Mouse (Mus musculus): ENCODE data around the gene Cfap57. TPM values are rescaled to one million over a fixed set of nuclear protein-coding genes. Genes with fewer than 3 reads are reported as not detected.
"Not testable (repeated sequence)": the region's sequence is repeated elsewhere in the genome, so short reads cannot be mapped to it uniquely, and the experiment has no call there.

Gene Cfap57
- total RNA-seq, 2 experiments from 2014 or later, result 0.90 to 1.1 TPM

DNA sequence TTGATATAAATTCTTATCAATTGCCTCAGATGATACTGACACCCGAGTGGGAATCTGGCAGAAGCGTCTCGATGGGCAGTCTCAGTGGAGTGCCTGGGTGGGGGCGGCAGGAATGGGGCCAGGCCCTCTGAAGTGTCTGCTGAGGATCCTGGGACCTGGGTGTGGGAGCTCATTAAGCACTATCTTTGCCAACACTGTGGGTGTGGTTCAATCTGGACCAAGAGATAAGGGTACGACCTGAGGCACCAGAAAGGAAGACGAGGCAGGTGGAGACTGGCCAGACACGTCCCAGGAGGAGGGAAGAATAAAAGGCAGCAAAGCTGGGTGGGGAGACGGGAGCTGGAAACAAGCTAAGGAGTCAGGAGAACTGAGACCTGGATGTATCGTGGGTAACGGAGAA lies 51.9 kb downstream of the Cfap57 start:
- intact Hi-C loops (cut with DNase I), result no loop called here
- DNase-seq (ENCODE audit: extremely low spot score in 1 of 2, low spot score in 2 of 2), result no peak

DNA sequence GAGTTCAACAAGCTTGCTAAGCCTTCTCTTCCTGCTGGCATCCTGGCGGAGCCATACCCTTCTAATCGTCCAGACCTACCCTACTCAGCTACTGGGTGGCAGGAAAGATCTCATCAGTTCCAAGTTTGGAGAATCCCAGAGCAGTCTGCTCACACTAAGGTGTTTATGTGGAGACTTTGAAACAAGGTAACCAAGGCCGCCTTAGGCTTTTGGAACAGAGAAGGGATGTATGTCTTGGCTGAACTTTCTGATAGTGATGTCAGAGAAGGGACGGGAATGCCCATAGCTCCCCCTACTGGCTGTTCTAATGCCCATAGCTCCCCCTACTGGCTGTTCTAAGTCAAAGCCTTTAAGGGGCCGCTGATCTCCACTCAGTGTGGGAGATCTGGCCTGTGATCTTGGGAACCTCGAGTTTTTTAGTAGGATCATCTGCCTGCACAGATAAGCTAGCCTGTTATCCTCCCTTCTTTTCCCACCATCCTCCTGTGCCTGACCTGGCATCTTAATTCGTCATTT lies 54.4 kb downstream of the Cfap57 start:
- intact Hi-C loops (cut with DNase I), result no loop called here
- DNase-seq (ENCODE audit: extremely low spot score in 1 of 2, low spot score in 2 of 2), result no peak

DNA sequence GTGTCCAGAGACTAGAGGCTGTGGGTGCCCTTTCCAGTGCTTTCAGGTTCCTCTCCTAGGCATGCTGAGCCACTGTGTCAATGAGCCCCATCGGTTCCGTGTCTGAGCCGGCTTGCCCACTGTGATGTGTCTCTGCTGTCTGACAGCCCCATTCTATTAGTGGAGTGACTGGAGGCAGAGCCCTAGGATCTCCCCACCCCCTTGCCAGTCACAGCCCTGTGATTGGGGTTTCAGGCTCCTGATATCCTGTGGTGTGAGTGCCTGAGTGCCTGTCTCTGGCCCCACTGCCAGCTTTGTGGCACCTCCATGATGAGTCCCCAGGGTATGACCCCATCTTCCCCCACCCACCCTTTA lies 55.7 kb downstream of the Cfap57 start:
- DNase-seq (ENCODE audit: extremely low spot score in 1 of 2, low spot score in 2 of 2), result no peak
- intact Hi-C loops (cut with DNase I), result no loop called here

DNA sequence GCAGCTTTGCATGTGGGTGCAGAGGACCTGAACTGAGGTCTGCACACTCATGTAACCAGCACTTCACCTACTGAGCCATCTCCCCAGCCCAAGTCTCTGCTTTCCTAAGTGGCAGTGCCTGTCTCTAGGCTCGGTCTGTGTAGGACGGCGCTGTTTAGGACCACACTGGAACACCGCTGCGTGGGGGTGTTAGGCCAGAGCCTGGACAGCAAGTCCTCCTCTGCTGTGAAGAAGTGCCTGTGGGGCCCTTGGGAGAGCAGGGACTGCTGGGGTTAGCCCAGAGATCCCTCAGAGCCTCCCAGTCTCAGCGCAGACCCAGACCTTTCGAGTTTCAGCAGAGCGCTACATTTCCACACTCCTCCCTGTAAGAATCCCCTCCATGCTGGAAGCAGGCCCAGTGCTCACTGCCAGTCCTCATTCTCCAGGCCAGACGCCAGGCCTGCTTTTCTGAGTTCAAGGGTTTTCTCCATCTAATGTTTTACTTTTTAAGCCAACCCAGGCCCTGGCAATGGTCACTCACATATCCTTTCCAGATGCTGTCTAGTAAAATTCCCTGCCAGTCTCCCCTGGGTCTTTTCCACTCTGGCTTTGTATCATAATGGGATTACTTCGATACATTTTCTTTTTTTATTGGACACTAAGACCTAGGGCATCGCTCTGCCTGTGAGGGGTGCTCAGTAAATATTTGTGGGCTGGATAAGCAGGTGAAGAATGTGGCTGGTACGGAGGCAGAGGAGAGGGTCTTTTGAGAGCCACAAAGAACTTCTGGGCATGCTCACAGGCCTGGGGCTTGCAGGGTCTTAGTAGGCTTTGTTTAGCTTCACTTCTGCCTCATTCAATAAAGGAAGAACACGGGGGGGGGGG lies 56.3 kb downstream of the Cfap57 start:
- intact Hi-C loops (cut with DNase I), result no loop called here
- DNase-seq (ENCODE audit: extremely low spot score in 1 of 2, low spot score in 2 of 2), result peak in 1 of 2 experiments; percentile 57

DNA sequence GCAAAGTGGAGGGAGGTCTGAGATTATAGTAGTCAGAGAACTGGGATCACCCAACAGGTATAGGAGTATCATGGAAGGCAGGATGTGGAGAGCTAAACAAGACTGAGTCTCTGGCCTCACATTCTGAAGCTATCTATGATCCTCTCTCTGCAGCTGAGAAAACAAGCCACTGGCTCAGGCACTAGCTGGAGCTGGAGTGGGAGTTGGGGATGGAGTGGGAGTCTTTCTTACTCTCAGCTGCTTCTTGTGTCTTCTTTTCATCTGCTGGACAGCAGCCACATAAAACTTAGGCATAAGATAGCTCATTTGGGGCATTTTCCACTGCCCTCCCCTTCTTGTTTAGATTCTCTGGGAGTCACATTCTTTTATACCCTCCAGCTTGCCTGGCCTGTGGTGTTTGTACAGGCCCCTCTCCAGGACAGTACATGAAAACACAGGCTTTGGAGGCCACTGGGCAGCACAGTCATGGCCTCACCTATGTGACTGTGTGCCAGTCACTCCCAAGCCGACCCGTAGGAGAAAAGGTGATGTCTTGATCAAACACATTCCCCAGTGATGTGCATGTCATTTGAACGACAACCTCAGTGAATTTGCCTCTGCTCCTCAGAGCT lies 67.4 kb downstream of the Cfap57 start:
- DNase-seq (ENCODE audit: extremely low spot score in 1 of 2, low spot score in 2 of 2), result no peak
- intact Hi-C loops (cut with DNase I), result no loop called here

DNA sequence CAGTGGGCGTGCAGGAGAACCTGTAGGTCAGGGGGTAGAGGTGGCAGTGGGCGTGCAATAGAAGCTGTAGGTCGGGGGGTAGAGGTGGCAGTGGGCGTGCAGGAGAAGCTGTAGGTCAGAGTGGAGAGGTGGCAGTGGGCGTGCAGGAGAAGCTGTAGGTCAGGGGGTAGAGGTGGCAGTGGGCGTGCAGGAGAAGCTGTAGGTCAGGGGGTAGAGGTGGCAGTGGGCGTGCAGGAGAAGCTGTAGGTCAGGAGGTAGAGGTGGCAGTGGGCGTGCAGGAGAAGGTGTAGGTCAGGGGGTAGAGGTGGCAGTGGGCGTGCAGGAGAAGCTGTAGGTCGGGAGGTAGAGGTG lies 72.5 kb downstream of the Cfap57 start:
- DNase-seq (ENCODE audit: extremely low spot score in 1 of 2, low spot score in 2 of 2), result peak in 1 of 2 experiments; percentile 71
- intact Hi-C loops (cut with DNase I), result not testable (repeated sequence)

DNA sequence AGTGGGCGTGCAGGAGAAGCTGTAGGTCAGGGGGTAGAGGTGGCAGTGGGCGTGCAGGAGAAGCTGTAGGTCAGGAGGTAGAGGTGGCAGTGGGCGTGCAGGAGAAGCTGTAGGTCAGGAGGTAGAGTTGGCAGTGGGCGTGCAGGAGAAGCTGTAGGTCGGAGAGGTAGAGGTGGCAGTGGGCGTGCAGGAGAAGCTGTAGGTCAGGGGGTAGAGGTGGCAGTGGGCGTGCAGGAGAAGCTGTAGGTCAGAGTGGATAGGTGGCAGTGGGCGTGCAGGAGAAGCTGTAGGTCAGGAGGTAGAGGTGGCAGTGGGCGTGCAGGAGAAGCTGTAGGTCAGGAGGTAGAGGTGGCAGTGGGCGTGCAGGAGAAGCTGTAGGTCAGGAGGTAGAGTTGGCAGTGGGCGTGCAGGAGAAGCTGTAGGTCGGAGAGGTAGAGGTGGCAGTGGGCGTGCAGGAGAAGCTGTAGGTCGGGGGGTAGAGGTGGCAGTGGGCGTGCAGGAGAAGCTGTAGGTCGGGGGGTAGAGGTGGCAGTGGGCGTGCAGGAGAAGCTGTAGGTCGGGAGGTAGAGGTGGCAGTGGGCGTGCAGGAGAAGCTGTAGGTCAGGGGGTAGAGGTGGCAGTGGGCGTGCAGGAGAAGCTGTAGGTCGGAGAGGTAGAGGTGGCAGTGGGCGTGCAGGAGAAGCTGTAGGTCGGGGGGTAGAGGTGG lies 73.0 kb downstream of the Cfap57 start:
- intact Hi-C loops (cut with DNase I), result not testable (repeated sequence)
- DNase-seq (ENCODE audit: extremely low spot score in 1 of 2, low spot score in 2 of 2), result peak; percentile 38 to 86

DNA sequence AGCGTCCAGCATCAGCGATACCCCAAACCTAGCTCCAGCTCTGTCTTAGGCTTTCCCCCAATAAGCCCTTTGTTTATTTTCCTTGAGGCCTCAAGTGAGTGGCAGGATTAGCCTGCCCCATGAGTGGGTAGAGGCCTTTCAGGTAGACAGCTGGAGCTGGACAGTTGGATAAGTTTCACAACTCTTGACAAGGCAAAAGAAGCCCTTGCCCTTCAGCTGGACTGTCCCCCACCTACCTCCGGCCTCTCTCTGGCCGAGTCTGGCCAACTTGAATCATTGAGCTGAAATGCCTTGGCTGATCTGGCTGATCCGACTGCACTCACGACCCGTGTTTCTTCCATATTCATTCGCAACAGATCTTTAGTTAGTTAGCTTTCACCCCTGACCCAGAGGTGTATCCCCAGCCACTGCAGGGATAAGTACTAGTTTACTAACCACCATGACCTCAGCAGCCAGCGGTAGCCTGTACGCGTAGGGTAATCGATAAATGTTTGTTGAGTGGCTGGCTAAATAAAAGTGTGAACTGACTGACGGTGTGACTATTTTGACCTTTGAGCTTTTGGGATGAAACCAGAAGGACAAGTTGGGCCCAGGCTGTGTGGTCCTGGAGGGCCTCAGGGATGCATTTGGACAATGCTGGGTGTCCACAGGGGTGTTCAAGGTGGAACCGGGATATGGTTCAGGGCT lies 76.0 kb downstream of the Cfap57 start:
- DNase-seq (ENCODE audit: extremely low spot score in 1 of 2, low spot score in 2 of 2), result no peak
- intact Hi-C loops (cut with DNase I), result no loop called here

DNA sequence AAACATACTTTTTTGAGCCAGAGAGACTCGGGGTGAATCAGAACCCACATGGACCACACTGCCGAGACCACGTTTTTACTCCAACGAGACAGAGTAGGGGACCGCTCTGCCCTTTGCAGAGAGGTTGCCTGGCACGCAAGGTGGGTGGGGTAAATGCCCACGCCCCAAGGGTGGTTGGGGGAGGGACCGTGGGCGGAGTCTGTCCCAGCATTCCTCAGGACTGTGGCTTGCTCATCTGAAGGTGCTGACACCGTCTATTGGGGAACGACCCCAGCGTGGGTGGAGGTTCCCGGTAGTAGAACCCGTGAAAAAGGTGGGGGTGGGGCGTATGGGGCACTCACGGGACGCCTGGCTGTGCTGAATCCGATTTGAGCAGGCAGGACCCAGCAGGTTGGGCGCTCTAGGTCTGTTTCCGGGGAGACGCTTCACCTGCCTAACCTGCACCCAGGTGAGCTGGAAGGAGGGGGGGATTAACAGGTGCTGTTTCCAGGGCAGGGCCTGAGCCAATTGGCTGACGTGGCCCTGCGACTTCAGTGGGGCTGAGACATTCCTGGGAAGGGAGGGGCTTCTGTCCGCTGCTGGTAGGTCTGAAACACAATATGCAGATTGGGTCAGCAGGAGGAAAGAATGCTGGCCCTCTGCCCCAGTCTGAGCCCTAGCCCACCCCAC lies 76.9 kb downstream of the Cfap57 start, which contains the start of gene Tmem125:
Gene Tmem125 (minus strand): TSS at position 453 of the 669 bp plus-strand sequence.
- intact Hi-C loops (cut with DNase I), result no loop called here
- DNase-seq (ENCODE audit: extremely low spot score in 1 of 2, low spot score in 2 of 2), result peak in 1 of 2 experiments; percentile 55

DNA sequence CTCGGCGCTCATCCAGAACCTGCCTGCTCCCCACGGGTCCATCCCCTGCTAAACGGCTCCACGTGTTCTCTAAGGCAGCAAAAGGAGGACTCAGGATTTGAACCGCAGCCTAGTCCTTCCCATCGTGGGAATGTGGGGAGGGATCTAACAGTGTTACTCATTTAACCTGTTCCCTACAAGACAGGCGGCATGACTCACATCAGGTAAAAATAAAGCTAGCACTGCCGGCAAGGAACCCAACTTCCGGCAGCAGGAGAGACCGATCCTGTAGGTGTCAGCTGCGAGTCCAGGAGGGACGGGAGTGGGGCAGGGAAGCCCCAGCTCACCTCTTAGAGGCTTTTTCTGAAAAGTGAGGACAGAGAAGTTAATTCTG lies 77.4 kb downstream of the Cfap57 start:
- intact Hi-C loops (cut with DNase I), result no loop called here
- no peak for DNase-seq (ENCODE audit: extremely low spot score in 1 of 2, low spot score in 2 of 2)

DNA sequence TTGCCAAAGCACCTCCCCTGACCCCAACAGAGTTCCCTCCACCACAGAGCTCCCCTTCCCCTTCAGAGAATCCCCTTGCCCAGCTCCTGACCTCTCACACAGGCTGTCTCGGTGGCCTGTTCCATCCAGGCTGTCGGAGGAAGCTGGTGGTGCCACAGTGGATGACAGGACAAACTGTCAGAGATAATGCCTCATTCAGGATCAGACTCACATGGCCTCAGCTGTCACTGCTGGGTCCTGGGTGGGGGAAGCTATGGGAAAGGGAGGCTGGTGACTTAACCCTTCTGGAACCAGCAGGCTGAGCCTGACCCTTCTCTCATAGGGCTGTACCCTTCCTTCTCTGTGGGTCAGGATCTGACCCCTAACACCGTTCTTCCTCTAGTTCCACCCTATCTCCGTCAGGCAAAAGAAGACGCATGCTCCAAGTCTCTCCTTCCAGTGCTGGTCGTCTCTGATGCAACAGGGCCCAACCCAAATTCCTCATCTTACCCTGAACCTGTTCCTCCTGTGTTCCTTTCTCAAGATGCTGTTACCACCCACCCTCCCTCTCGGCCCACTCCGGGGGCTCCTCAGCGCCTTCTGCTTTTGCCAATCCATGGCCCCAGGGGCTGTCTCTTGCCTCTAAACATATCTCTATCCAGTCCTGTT lies 77.9 kb downstream of the Cfap57 start:
- intact Hi-C loops (cut with DNase I), result no loop called here
- no peak for DNase-seq (ENCODE audit: extremely low spot score in 1 of 2, low spot score in 2 of 2)

DNA sequence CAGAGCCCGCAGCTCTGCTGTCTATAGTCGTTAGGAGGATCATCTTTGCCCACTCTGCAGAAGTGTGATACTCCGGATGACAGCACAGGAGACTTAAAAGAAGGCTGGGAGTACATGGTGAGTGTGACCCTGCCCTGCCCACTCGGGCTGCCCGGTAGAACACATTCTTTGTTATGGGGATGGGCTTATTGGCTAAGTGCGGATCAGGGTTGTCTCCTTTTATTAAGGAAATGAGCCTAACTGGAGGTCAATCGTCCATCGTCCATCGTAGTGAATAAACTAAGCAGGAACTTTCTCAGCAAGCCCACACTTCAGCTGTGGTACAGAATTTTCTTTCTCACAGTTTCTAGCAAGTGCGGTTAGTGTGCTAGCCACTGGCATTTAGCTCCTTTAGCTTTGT lies 80.7 kb downstream of the Cfap57 start:
- DNase-seq (ENCODE audit: extremely low spot score in 1 of 2, low spot score in 2 of 2), result no peak
- intact Hi-C loops (cut with DNase I), result no loop called here

DNA sequence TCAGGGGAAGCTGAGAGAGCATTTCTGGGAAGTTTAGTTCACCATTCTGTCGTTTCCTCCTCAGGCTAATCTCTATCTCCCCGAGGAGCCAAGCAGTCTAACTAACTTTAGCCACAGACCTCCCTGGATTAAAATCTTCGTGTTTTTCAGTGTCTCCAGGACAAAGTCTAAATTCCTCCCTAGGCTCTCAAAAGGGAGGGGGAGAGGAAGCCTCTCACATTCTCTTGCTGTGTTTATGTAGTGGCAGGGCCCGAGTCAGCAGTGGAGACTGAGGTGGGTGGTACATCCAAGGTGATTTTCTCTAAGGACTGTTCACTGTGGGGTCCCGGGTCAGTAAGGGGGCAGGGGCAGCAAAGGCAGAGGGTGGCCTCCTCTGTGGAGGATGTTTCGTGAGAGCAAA lies 82.8 kb downstream of the Cfap57 start:
- intact Hi-C loops (cut with DNase I), result no loop called here
- DNase-seq (ENCODE audit: extremely low spot score in 1 of 2, low spot score in 2 of 2), result no peak

DNA sequence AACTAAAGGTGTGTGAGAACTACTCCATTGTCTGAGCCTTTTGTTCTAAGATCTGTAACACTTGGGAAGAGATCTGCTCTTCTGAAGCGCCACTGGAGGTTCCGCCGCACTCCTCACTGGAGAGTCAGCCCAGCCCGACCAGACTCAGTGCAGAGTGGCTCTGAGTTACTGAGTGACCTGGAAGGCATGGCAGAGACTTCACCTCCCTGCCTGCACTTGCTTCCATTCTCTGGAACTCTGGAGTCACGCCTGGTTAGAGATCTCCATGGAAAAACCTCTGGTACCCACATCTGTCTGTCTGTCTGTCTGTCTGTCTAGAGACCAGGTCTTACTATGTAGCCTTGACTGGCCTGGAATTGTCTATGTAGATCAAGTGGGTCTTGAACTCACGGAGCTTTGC lies 85.0 kb downstream of the Cfap57 start:
- DNase-seq (ENCODE audit: extremely low spot score in 1 of 2, low spot score in 2 of 2), result no peak
- intact Hi-C loops (cut with DNase I), result no loop called here

DNA sequence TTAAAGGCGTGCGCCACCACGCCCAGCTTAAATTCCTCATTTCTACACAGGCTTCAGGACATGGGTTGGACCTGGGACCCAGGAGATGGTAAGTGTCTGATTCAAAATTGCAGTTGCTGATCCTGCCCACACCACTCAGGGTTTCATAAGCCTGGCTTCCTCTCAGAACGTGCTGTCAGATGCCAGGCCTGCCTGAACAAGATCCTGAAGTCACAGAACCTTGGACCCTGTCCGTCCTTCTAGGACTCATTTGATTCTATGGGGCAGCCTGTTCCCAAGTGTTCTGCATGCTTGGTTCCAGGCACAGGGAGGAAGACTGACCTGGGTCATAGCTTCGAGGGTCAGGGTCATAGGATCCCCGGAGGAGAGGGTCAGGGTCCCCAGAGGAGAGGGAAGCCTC lies 87.0 kb downstream of the Cfap57 start:
- DNase-seq (ENCODE audit: extremely low spot score in 1 of 2, low spot score in 2 of 2), result no peak

DNA sequence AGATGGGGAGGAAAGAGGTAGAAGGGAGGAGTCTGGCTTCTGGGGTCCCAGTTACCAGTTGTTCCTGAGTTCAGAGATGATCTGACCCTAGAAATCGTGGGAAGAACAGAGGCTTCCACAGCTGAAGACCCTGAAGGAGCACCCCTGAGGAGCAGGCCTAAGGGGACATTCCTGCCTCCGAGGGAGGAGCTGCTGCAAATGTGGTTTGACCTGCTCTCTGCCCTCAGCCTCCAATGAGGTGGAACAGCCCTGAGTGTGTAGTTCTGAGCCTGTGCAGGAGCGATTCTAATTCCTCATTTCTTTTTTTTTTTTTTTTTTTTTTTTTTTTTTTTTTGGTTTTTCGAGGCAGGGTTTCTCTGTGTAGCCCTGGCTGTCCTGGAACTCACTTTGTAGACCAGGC lies 87.4 kb downstream of the Cfap57 start:
- intact Hi-C loops (cut with DNase I), result no loop called here
- DNase-seq (ENCODE audit: extremely low spot score in 1 of 2, low spot score in 2 of 2), result no peak

More for the DNA sequence above, 87.0 kb downstream of the Cfap57 start:
- intact Hi-C loops (cut with DNase I), result no loop called here

DNA sequence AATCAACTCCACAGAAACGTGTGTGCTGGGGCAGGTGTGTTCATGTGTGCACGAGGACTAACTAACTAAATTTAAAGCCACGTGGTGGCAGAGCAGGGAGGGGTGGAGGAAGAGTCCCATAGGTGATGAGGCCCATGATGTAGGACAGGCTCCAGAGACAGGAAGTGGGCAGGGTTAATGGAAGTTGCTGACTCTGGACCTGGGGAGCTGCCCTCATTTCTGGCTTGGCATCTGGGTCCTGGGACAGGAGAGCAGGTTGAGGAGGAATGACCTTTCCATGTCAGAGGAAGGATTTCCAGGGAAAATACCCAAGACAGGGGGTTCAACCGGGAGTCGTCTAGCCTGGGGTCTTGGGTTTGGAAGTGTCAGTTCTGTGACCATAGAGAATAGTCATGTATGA lies 87.9 kb downstream of the Cfap57 start:
- no peak for DNase-seq (ENCODE audit: extremely low spot score in 1 of 2, low spot score in 2 of 2)
- intact Hi-C loops (cut with DNase I), result no loop called here

DNA sequence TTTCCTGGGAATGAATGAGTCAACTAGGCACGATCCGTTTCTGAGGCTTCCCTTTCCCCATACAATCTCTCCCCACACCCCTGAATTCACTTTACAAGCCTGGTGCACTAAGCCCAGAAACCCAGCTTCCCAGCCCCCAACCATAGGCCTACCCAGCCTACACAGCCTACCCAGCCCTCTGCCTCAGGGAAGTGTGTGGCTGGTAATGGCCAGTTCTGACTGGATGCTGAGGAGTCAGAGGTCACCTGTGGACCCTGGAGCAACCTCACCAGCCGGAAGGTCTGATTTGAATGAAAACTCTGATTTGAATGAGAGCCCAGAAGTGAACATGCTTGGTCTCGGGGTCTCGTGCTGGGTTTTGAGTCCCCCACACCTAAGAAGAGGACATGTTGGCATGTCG lies 92.9 kb downstream of the Cfap57 start:
- intact Hi-C loops (cut with DNase I), result no loop called here

More for the DNA sequence above, 92.9 kb downstream of the Cfap57 start:
- no peak for DNase-seq (ENCODE audit: extremely low spot score in 1 of 2, low spot score in 2 of 2)
